Mouse (Mus musculus) spleen, adult 2 months (tissue): Measurements from ENCODE around the gene AI854703. TPM values are rescaled to one million over a fixed set of nuclear protein-coding genes. Genes with fewer than 3 reads are reported as not detected.
"Not testable (repeated sequence)": the region's sequence is repeated elsewhere in the genome, so short reads cannot be mapped to it uniquely, and the experiment has no call there.

Source experiments
- DNase-seq, 2 experiments: peaks; one replicate each; pipeline versions ENCODE4 v3.0.0 to v3.0.0-alpha.2; 2012 to 2021; ENCODE audit warnings: low spot score in 2 of 2, low read depth in 1 of 2
- H3K27ac ChIP-seq: fragments of 200-500 bp; 2 replicates; pipeline ENCODE4 v1.5.1; 2012; ENCODE audit warnings: low read length, inconsistent platforms; ENCODE audit not compliant: insufficient read depth
- H3K27me3 ChIP-seq: fragments of 200-500 bp; 2 replicates; pipeline ENCODE4 v1.6.1; 2012; ENCODE audit warnings: mild to moderate bottlenecking, moderate library complexity, low read length, inconsistent platforms; ENCODE audit not compliant: control insufficient read depth, insufficient read depth
- H3K36me3 ChIP-seq: fragments of 200-500 bp; 2 replicates; pipeline ENCODE4 v1.6.1; 2012; ENCODE audit warnings: mild to moderate bottlenecking, low read length, inconsistent platforms; ENCODE audit not compliant: control insufficient read depth, insufficient read depth
- H3K4me1 ChIP-seq: fragments of 200-500 bp; 2 replicates; pipeline ENCODE4 v1.6.1; 2011; ENCODE audit warnings: inconsistent platforms; ENCODE audit not compliant: control insufficient read depth, insufficient read depth, insufficient read length
- H3K4me3 ChIP-seq: fragments of 200-500 bp; 2 replicates; pipeline ENCODE4 v1.5.1; 2011; ENCODE audit warnings: mild to moderate bottlenecking, inconsistent platforms; ENCODE audit not compliant: insufficient read depth, insufficient read length; ENCODE audit errors: extremely low read depth
- CTCF ChIP-seq: fragments of 200-500 bp; IDR thresholded peaks from 2 replicates; pipeline ENCODE4 v1.5.1; 2011; ENCODE audit warnings: mild to moderate bottlenecking, inconsistent platforms; ENCODE audit not compliant: insufficient read depth, insufficient read length, insufficient replicate concordance; ENCODE audit errors: extremely low read depth
- POLR2A ChIP-seq: fragments of 200-500 bp; IDR thresholded peaks from 2 replicates; pipeline ENCODE4 v1.6.1; 2011; ENCODE audit warnings: low read depth, low read length, inconsistent platforms
- WGBS: fragments of 180-500 bp; shearing (Covaris S2); methylation state at CpG from one replicate; pipeline ENCODE4 v1.1.7; 2018; 5-methylcytosine and 5-hydroxymethylcytosine counted together
- polyA plus RNA-seq: library from polyadenylated mRNA; depleted of rRNA; stranded (reverse); fragments of >200 nt; gene quantifications from 2 replicates; pipeline ENCODE4 v1.2.3, GENCODE M21; 2012

AI854703 gene
- polyA plus RNA-seq, 1 experiment = 0.77 TPM

DNA sequence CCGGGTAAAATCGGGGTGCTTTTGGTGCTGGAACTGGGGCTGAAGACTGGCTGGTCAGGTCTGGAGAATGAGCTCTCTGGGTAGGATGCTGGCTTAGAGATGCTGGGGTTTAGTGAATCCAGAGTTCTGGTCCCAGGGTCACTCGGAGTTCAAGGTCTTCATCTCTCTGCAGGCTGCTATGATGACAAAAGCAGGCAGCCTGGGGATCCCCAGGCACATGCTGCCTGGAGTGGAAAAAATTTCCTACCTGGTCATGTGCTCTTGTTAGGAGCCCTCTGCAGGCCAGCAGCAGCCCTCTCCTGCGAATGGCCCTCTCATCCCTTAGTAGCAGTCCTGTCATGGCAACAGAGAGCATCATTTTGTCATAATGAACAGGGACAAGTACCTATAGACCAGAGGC lies 13.1 kb upstream of the AI854703 start:
- WGBS = 95% methylated on average over 4 of the region's 4 CpGs
- no peak overlapping the region for H3K4me3 ChIP-seq
- no peaks in the 10 kb centered on the region for H3K4me1 ChIP-seq
- no peaks in the 10 kb centered on the region for H3K27me3 ChIP-seq
- no peak overlapping the region for H3K27ac ChIP-seq
- no peaks in the 10 kb centered on the region; the same call in 1 of the 2 replicates for H3K36me3 ChIP-seq
- TF ChIP-seq POLR2A (no peak), CTCF (no peak)
- no peak for DNase-seq

DNA sequence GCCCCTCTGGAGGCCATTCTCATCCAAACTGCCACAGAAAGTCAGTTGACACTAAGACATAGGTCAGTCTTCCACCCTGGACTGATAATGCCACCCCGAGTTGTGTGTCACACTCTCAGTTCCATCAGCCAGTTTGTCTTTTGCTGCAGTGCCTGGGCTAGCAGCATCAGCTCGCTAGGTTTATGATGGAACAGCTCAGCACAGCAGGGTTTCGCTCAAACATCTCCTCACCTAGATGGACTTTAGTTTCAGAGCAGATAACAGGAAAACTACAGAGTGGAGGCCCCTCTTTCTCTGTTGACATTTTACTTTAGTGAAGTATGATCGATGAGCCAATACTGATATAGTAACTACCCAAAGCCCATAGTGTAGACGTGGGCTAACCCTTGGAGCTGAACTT lies 11.8 kb upstream of the AI854703 start:
- no peak for DNase-seq
- no peak for TF ChIP-seq POLR2A
- TF ChIP-seq CTCF = no peak
- Histone ChIP-seq H3K27me3 (no peaks in the 10 kb centered on the region), H3K4me1 (no peaks in the 10 kb centered on the region), H3K36me3 (peaks cover 6% of the 10 kb centered on the region), H3K27ac (no peak overlapping the region), H3K4me3 (no peak overlapping the region)
- 93% methylated on average over 5 of the region's 5 CpGs for WGBS

DNA sequence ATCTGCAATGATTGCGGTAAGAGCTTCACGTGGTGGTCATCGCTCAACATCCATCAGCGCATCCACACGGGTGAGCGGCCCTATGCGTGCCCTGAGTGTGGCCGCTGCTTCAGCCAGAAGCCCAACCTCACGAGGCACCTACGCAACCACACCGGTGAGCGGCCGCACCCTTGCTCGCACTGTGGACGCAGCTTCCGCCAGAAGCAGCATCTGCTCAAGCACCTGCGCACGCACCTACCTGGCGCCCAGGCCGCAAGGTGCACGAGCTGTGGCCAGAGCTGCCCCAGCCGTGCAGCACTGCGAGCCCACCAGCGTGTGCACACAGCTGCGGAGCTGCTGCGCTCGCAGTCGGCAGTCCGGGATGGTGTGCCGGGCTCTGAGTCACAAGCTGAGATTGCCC lies 6.5 kb upstream of the AI854703 start:
- Histone ChIP-seq H3K4me3 (no peak overlapping the region), H3K27ac (no peak overlapping the region), H3K27me3 (no peaks in the 10 kb centered on the region), H3K4me1 (no peaks in the 10 kb centered on the region), H3K36me3 (peaks cover 15% of the 10 kb centered on the region)
- no peak for DNase-seq
- WGBS = 96% methylated on average over 30 of the region's 30 CpGs
- TF ChIP-seq POLR2A (no peak), CTCF (no peak)

DNA sequence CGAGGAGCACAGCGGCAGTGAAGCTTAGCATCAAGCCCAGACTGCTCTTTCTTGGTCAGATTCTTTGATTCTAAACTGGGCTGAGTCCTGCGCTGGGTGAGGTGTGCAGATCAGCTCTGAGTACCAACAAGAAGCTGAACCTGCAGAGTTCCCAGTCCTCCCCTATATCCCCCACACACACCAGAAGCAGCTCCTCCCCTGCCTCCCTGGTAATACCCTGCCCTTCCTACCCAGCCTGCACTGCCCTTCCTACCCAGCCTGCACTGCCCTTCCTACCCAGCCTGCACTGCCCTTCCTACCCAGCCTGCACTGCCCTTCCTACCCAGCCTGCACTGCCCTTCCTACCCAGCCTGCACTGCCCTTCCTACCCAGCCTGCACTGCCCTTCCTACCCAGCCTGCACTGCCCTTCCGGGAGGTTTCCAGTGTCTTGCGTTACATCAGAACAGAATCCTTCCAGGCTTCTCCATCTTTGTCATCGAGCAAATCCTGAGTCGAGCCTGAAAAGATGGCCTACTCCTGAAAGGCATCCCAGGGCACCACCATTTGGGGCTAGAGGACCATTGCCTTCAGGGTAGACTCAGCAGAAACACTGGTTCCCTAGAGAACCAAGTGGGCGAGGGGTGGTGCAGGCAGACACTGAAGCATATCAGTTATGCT lies 4.2 kb upstream of the AI854703 start:
- not testable (repeated sequence) for H3K4me1 ChIP-seq
- peaks cover 15% of the 10 kb centered on the region for H3K36me3 ChIP-seq

DNA sequence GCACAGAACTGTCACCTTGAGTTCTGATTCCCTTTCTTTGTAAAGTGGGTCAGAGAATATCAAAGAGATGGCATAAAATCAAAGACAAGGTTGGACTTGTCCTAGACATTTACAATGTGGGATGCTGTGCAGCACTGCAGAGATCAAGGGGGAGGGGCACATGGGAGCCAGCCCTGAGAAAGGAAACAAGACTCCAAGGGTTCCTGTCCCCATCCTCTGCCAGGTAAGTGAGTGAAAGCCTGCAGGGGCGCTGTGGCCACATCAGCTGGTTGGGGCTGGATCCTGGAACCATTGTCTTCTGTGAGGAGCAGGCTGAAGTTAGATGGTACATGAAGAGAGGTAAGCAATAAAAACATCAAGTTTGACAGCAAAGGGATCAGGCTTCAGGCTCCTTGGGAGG lies 3.1 kb upstream of the AI854703 start:
- 82% methylated on average over 1 of the region's 1 CpGs for WGBS
- no peak overlapping the region for H3K4me3 ChIP-seq
- peaks cover 6% of the 10 kb centered on the region for H3K27me3 ChIP-seq

More for the DNA sequence above, 4.2 kb upstream of the AI854703 start:
- not testable (repeated sequence) for H3K27ac ChIP-seq, H3K27me3 ChIP-seq, DNase-seq, H3K4me3 ChIP-seq
- WGBS = 86% methylated on average over 8 of the region's 8 CpGs

DNA sequence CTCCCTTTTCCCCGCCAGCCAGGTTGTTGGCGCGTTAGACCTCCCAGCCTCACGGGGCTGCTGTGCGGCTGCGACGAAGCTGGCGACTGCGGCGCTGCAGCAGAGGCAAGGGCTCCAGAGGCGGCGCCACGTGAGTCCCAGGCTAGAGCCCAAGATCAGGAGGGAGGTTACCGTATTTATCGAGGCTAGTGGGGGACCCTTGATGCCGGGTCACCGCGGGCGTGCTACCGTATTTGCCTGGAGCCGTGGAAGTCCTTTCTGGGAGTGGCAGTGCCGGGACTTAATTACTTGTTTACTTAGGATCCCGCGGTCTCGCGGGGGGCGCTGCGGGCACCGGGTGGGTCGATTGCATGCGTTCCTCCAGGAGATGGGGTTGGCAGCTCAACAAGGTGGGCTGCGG lies 420 bp downstream of the AI854703 start:
- Histone ChIP-seq H3K27me3 (peaks cover 6% of the 10 kb centered on the region), H3K4me3 (peak overlapping the region; percentile 51), H3K4me1 (peaks cover 12% of the 10 kb centered on the region), H3K27ac (no peak overlapping the region), H3K36me3 (no peaks in the 10 kb centered on the region)
- TF ChIP-seq CTCF (no peak), POLR2A (no peak)
- 1% methylated on average over 32 of the region's 32 CpGs for WGBS
- no peak for DNase-seq

More for the DNA sequence above, 3.1 kb upstream of the AI854703 start:
- TF ChIP-seq POLR2A (no peak), CTCF (no peak)
- H3K27ac ChIP-seq = no peak overlapping the region
- no peak for DNase-seq
- H3K4me1 ChIP-seq = peaks cover 2% of the 10 kb centered on the region; the same call in 1 of the 2 replicates
- H3K36me3 ChIP-seq = peaks cover 15% of the 10 kb centered on the region

DNA sequence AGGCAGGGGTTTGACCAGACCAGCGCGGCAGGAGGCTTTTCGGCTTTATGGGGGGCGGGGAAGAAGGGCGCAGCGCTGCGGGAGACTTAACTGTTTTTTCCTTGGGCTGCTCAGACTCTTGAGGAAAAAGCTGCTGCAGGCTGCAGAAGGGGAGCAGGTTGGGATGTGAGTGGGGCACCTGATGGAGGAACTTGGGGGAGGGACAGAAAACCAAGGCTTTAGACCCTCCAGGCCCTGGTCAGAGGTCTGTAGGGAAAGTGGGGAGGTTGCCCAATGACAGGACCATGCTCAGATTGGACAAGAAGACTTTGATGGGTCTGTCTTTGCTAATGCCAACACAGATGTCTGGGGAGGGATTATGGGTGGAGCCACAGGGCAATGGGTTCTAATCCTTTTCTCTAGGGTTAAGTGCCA lies 954 bp downstream of the AI854703 start:
- DNase-seq = no peak
- WGBS = 22% methylated on average over 7 of the region's 7 CpGs
- H3K4me3 ChIP-seq = peak overlapping the region; percentile 51; the same call in 1 of the 2 replicates
- H3K36me3 ChIP-seq = no peaks in the 10 kb centered on the region
- peaks cover 6% of the 10 kb centered on the region for H3K27me3 ChIP-seq
- H3K27ac ChIP-seq = no peak overlapping the region
- peaks cover 12% of the 10 kb centered on the region for H3K4me1 ChIP-seq
- no peak for TF ChIP-seq POLR2A
- TF ChIP-seq CTCF = no peak
